Mouse (Mus musculus) thymus, postnatal 25 days (tissue): Measurements from ENCODE around the gene Taf6l.

Experiments used
- DNase-seq: peaks from one replicate; pipeline ENCODE4 v3.0.0; 2022

Taf6l gene

DNA sequence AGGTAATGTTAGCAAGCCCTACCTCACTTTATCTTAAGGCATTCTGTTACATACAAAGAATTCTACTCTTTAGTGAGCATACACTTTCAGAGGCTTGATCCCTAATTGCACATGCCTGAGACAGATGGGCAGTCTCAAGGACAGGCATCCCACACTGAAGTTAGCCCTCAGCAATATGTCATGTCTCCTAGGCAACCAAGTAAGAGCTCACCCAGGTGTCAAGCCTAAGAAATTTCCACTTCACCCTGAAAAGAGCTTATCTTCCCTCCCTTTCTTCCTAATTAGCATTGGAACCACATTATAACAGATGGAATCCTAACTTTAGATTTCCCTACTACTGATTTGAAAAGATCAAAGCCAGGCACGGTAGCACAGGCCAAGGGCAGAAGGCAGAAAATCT lies 3.0 kb upstream of the Taf6l start:
- no peak for DNase-seq

DNA sequence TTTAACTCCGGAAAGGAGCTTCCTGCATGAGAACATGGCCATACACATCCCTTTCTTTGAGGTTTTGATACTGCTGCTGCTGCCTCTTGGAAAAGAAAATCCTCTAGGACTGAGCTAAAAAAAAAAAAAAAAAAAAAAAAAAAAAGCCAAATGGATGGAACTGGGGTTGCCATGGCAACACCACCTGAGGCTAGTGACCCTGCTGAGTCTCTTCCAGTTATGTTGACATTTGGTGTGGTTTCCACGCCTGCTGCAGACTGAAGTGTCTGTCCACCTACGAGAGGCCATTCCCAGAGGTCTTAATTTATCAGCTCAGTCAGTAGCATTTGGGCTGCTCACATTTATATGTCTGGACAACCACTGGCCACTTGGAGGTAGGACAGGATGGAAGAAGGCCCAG lies 2.3 kb upstream of the Taf6l start:
- DNase-seq, result no peak

DNA sequence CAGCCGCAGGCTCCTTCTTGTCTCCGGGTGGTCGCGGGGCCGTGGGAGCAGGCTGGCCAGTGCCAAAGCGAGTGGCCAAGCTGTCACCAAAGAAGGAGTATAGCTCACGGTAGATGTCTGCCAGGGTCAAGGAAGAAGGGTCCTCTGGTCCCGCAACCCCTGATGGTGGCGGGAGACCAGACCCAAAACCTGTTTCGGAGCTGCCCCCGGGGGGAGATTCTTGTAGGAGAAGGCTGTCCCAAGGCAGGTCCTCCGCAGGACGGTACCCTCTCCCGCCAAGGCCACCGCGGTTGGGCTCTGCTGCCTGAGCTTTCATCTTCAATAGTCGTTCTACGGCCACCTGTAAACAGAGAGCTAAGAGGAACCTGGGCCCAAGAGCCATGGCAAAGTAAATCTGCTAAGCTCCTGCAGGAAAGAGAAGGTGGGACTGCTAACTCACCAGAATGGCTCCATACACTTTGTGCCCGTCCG lies 11.2 kb downstream of the Taf6l start:
- peak; percentile 42 for DNase-seq

DNA sequence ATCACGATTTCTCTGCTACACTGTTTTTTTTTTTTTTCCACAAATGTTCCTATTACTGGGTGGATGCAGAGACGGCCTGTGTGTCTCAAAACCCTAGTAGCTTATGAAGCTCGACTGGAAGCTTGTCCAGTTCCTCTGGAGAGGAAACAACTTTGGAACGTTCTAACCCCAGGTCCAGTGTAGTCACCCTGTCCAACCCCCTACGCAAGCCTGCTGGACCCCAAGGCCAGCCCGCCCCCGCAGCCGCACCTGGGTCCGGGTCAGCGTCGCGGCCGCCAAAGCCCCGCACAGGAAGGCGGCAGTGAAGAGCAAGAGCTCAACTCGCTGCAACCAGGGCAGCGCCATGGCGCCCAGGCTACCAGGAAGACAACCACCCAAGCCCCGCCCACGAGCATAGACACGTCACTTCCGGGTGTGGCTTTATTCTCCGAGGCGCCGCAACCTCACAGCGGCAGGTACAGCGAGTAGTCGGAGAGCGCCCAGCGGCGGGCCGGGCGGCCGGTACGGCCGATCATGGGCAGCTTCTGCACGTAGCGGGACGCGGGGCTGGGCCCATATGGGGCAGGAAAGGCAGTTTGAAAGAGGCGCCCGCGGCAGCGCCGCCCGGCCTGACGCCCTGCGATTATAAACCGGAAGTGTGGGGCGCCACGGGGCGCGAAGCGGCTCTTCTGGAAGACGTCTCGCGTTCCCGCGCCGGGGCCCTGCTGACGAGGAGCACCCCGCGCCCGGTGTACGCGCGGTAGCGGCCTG lies 12.0 kb downstream of the Taf6l start, which contains the start of gene Tmem179b:
TSS of gene Tmem179b (minus strand) at position 382 of the 750 bp plus-strand sequence.
- DNase-seq, result peak; percentile 98

DNA sequence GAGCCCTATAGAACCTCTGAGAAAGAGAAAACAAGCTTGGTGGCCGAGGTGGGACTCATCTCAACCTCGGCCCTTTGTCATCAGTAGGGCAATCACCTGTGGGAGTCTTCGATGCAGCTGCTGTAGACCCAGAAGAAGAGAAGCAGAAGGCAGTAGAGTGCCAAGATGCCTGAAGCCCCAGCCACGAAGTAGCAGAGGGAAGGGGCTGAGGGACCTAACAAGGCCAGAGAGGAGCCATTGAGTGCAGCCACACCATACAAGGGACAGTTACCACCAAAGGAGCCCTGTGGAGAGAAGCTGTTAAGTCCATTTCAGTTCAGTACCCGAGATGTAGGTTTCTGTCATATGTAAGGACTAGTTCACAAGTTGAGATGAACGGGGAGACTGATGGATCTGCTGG lies 12.8 kb downstream of the Taf6l start:
- no peak for DNase-seq

DNA sequence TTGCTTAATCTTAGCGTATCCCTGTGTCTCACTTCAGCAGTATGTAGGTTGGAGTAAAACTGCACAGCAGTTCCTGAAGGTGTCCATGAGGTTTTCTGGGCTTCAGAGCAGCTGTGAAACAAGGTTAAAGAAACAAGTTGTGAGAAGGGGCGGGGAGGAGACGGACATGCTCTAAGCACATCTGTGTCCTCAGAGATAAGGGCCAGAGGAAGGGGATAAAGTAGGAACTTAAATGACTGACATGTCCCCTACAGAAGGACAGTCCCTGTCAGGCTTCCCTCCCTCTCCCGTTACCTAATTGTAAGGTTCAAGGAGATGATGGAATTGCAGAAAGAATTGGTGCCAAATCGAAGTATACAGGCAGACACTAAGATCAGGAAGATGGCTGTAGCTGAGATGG lies 13.2 kb downstream of the Taf6l start:
- DNase-seq, result no peak

DNA sequence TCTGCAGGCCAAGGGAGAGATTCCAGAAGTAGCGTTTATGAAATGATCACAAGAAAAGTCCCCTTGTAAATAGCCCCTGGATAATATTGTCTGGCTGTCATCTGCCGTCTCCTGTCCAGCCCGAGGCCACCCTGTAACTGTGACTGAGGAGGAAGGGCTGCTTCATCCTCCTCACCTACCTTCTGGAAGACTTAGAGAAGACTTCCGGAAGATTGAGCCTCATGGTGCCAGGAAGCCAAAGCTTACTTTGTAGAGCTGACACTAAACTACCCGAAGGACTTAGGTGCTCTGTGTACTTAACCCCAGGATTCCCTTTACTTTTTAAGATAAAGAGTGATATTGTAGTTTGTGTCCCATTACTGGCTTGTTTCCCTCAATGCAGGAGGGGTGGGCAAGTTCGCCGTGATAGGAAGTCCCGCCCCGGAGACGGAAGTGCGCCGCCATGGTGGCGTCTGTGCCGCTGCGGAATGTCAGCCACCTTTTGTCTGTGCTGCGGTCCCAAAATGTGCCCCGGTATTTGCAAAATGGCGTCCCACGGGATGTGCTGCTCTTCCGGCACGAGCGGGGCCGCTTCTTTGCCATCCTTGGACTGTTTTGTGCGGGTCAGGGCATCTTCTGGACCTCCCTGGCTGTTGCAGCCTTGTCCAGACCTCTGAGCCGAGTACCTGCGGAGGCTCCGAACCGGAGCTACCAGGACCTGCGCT lies 15.5 kb downstream of the Taf6l start, which contains the start of gene Tmem223:
TSS of gene Tmem223 (plus strand) at position 430 of the 704 bp plus-strand sequence.
- peak; percentile 86 for DNase-seq

DNA sequence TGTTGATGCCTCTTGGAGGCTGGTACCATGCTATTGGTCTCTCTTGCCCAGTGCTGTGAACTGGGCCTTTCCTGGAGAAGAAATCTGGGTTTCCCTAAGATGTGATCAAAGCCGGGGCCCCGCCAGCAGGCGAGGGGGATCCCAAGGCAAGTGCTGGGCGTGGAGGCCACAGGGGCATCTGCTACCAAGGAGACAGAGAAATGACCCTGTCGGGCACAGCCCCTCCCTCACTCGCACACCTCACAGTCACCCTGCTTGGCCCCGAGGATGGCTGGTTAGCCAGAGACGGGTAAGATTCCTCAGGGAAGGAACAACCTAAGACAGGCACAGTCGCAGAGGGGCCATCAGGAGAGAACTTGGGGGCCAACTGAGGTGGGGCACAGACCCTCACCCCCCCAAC lies 20.7 kb downstream of the Taf6l start:
- DNase-seq, result no peak

DNA sequence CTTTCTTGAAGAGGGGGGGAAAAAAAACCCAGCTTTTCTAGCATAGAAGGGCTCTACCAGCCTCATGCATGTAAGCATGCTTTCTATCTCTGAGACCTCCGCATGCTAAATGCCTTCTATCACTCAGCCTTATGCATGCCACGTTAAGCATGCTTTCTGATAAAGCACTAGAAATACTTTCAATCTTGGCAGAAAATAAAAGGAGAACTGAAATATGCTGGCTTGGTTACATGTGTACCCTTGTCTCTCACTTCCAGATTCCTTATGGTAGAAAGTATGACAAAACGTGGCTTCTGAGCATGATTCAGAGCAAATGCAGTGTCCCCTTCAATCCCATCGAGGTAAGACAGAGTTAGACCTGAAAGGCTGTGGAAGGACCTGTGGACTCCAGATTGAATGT lies 22.9 kb downstream of the Taf6l start:
- no peak for DNase-seq

DNA sequence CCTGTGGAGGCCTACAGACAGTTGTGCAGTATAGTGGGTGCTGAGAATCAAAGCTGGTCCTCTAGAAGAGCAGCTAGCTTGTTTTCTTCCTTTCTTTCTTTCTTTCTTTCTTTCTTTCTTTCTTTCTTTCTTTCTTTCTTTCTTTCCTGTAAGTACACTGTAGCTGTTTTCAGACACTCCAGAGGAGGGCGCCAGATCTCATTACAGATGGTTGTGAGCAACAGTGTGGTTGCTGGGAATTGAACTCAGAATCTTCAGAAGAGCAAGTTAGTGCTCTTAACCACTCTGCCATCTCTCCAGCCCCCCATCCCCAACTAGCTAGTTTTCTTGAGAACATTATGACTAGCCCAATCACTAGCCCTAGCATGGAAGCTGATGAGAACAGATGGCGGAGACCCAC lies 25.5 kb downstream of the Taf6l start:
- DNase-seq, result peak; percentile 25

DNA sequence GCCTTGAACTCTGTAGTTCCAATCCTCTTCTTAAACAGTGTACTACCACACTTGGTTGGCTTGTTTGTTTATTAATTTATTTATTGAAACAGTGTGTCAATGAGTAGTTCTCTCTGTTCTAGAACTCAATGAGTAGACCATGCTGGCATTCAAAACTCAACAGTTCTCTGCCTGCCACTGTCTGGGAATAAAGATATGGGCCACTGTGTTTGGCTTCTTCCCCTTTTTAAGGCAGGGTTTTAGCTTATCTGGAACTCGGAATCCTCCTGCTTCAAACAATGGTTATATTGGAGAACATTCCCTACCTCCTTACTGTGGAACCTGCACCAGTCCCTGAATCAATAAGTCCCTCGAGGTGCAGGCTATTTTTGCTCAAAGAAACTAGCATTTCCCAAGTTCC lies 27.3 kb downstream of the Taf6l start:
- no peak for DNase-seq

DNA sequence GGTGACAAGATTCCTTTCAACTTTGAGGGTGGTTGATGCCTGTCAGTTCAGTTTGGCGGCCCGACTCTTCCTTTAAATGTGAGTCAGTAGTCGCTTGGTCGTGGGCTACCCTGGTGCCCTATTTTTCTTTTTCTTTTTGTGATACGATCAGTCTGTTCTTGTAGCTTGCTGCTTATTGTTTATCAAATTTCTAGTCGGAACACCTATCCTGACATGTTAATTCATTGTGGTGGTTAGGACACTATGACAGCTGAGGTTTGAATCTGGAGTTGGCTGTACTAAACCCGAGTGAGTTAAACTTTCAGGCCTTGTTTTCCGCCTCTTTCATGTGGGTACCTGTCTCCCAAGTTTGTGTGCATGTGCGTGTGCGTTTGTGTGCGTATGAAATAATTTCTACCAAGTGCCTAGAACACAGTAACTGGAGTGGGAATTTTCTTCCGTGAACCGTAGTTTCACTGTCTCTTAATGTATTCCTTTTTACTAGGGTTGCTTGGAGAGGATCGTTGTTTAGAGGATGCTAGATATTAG lies 28.7 kb downstream of the Taf6l start:
- DNase-seq, result no peak

DNA sequence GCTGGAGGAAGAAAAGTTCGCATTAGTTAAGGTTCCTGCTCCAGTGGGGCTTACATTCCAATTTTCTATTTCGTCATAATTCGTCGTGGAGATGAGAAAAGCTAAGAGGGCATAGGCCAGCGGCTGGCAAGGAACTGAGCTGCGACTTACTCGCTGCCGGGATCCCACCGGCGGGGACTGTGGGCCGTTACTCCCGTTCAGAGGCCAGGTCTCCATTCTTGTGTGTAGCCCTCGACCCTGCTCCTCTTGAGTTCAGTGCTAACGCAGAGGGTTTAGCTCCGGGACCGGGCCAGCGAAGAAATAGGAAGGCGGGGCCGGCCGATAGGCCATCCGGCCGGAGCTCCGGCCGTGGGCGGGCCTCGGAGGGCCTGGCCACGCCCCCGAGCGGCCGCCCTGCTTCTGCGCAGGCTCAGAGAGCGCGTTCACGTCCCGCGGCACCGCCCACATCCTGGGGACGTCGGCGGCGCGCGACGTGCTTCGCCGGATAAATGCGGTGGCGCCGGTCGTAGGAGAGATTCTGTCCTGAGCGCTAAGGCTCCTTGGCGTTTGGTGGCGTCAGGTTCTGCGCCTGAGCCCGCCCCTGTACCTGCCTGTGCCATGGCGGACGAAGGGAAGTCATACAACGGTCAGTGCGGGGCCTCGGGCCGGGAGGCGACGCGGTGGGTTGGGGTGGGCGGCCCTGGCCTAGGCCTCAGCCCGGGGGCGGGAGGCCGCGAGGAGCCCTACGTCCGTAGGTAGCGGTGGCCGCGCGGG lies 29.4 kb downstream of the Taf6l start, which contains the start of gene Nxf1:
TSS of gene Nxf1 (plus strand) at position 439 of the 753 bp plus-strand sequence.
- peak; percentile 94 for DNase-seq

DNA sequence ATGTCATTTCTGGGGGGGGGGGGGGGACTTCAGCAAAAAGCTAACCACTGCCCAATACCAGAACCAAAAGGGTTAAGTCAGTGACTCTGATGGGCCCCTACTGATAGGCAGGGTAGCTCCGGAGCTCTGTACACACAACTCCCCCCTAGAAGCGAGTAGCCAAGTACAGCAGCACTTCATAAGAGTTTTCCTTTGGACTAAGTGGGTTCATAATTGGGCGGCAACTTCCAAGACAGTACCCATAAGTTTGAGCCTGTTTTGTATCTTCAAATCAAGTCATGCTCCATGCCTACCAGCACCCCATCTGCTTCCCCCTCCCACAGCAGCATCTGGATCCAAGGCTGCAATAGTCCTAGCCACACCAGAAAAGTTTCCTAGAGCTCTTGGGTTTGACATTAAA lies 30.6 kb downstream of the Taf6l start:
- DNase-seq, result no peak

DNA sequence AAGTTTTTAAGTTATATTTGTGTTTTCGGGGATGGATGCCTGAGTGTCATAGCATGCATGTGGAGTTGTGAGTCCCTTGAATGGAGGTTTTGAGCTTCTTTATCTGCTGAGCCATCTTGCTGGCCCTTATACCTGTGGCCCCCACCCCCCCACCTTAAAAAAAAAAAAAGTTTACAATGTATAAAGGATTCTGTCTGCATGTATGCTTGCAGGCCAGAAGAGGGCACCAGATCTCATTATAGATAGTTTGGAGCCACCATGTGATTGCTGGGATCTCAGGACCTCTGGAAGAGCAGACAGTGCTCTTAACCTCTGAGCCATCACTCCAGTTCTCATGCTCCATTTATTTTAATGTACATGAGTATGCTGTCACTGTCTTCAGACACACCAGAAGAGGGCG lies 38.8 kb downstream of the Taf6l start:
- DNase-seq, result no peak

DNA sequence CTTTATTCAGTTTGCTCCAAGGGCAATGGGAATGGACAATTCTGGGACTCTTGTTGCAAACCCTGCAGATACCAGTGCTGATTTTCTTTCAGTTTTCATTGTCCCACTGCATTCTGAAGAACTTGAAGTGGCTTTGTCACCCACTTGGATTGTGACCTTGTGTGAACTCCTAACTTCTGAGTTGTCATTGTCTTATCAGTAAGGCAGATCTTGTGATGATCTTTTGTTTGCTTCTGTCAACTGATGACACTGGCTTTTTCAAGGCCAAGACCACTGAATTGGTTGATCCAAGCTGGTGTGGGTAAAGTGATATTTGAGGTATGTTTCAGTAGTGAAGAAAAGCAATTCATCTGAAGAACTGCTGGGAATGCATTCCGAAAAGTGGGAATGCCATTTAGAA lies 40.8 kb downstream of the Taf6l start:
- DNase-seq, result no peak

DNA sequence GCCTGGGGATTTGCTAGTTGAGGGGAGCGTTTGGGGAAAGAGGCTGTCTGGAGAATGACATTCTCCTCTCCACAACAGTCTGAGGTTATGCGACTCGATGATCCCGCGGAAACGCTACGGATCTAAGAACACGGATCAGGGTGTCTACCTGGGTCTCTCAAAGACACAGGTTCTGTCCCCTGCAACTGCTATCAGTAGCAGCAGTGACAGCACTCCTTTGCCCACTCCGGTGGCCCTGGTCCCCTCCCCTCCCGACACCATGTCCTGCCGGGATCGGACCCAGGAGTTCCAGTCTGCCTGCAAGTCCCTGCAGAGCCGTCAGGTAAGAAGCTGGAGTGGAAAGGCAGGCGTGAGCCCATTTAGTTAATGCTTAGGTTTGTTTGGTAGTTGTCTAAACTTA lies 44.0 kb downstream of the Taf6l start:
- DNase-seq, result no peak

DNA sequence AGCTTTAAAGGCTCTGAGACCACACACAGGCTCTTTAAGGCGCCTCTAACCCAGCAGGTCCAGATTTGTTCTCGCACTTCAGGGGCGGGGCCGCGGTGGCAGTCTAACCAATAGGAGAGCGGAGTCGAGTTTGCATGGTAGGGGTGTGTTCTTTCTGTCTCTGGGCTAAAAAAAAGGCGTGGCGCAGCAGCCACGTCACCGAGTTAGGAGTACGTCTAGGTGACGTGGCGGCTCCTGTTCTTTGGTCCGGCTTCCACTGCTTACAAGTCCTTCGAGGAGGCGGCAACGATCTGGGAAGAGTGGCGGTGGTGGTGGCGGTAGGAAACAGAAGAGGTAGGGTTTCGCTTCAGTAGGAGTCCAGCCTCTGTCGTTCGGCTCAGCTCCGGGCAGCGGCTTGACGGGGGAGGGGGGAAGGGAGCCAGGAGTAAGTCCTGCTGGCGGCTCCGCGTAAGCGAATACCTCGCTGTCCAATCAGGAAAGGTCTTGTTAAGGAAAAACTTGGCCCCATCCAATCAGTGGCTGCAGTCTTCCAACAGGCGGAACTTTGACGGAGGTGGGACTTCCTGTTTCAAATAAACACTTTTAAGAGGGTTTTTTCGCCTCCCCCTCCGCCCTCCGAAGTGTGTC lies 44.9 kb downstream of the Taf6l start, which contains the start of gene Stx5a:
TSS of gene Stx5a (plus strand) at position 171 of the 627 bp plus-strand sequence.
- peak; percentile 94 for DNase-seq

DNA sequence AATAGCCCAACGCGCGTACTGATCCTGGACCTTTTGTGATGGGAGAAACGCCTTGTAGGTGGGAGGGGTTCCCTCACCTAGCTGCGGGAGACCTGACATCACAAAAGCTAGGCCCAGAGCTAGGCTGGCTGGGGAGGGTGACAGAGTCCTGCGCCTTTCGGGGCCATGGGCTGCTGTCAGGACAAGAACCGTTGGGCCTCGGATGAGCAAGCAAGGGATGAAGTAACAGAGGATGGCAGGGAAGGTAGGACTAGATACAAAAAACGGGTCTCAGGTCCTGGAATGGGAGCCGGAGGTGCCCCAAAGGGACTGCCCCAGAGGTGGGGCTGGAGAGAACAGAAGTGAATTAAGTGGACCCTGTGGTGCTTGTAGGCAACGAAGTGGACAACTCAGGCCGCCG lies 45.6 kb downstream of the Taf6l start, which contains the start of gene 1700092M07Rik:
TSS of gene 1700092M07Rik (plus strand) at position 116 of the 400 bp plus-strand sequence.
- DNase-seq, result no peak

DNA sequence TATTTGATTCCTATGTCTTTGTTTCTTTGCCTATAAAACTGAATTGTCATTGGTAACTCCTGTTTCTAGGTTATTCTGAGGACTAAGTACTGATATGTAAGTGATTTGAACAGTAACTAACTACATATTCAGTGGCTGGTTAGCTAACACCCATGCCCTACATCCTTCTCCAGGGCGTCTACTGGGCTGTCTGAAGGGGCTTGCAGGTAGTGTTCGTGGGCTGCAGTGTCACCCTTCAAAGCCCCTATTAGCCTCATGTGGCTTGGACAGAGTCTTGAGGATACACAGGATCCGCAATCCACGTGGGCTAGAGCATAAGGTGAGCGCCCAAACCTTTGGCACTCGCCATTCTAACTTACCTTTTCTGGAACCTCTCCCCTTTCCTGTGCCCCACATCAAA lies 46.6 kb downstream of the Taf6l start:
- DNase-seq, result no peak

DNA sequence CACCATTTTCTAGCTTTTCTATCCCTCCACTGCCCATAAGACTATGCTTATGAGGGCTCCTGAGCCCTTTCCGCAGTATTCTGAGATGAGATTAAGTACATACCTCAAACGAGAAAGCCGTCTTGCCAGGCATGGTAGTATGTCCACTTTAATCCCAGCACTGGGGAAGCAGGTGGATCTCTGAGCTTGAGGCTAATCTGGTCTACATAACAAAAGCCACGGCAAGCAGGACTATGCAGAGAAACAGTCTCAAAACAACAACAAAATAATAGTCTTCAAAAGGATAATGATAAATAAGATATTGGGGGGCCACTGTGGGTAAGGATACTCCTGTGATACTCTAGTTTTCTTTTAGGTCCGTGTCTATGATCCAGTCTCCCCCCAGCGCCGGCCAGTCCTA lies 47.3 kb downstream of the Taf6l start:
- no peak for DNase-seq

DNA sequence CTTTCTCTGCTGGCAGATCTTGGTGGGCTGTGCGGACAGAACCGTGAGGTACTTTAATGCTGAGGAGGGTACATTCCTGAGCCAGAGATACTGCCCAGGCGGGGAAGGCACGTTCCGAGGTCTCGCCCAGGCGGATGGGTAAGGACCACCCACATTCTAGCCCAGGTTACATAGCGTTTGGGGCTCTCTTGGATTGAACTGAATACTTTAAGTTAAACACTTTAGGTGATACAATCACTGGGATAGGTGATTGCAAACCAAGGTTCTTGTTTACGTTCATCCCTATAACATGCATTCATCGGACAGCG lies 50.1 kb downstream of the Taf6l start:
- DNase-seq, result no peak
